Mouse (Mus musculus) left cerebral cortex, adult 18-20 months (tissue): ENCODE results near the gene Zfp865. TPM values are rescaled to one million over a fixed set of nuclear protein-coding genes. Genes with fewer than 3 reads are reported as not detected.

ENCODE experiments used
- DNase-seq, 2 experiments: peaks; one replicate each; pipeline ENCODE4 v3.0.0; 2021 to 2022; ENCODE audit warnings: low spot score in 2 of 2, mixed read lengths in 1 of 2
- total RNA-seq, 2 experiments: library from RNA; stranded (reverse); gene quantifications; 2 replicates each; pipeline ENCODE4 v1.2.3; 2021

Zfp865 gene
- total RNA-seq, 2 experiments from 2014 or later, result 34.9 to 35.5 TPM

- peak; percentile 98 for DNase-seq
These were observed 60.0 kb downstream of the Zfp865 start, which contains the start of gene Epn1 for GRCm38 (mm10) chr7:5080010-5080751. Gene Epn1 (plus strand): TSS chr7:5080235.

DNA sequence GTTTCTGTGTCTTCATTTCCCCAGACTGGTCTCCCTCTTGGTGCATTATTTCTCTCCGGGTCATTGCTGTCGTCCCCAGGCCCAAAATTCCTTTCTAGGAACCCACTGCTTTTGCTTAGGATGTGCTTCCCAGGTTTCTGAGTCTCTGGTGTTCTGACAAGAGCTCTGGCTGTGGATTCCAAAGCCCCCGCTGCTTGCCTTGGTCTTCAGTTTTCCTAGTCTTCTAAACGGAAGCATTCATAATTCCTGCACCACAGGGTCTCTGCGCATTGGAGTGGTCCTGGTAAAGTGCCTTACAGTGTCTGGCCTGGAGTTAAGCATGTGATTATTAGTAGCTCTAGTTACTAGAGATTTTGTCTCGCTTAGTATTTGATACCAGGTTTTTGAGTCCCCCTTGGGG lies 60.6 kb downstream of the Zfp865 start:
- DNase-seq, result no peak

DNA sequence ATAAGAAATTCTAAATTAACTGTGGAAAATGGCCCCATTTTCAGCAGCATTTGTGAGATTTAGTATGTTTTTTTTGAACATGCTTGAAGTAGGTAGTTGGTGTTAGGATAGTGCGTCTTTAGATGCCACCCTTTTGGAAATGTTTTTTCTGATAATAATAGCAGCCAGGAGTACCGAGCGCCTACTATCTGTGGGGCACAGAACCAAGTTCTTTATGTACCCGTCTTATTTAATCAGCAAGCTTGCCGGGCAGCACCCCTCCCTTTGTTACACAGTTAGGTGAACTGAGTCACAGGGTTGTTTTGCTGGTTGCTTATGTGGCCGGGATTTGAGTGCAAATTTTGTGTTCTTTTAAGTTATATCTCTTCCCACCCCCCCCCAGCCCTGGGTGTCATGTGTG lies 61.1 kb downstream of the Zfp865 start:
- DNase-seq, result no peak

DNA sequence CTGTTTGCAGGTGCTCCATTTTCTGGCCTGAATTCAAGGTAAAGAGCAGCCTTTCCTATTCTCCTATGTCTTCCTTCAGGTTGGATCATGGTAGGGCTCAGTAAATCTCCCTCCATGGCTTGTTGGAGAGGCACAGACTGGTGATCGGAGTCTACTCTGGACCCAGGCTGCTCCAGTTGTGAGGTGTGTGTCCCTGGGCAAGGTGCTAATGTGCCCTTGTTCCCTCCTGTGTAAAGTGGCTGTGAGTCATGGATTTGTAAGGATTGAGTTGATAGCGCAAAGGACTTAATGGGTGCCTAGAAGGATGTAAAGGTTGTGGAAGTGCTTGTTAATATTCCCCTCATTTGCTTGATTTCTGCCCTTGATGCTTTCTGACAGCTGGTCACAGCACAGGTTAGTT lies 61.8 kb downstream of the Zfp865 start:
- DNase-seq, result no peak

DNA sequence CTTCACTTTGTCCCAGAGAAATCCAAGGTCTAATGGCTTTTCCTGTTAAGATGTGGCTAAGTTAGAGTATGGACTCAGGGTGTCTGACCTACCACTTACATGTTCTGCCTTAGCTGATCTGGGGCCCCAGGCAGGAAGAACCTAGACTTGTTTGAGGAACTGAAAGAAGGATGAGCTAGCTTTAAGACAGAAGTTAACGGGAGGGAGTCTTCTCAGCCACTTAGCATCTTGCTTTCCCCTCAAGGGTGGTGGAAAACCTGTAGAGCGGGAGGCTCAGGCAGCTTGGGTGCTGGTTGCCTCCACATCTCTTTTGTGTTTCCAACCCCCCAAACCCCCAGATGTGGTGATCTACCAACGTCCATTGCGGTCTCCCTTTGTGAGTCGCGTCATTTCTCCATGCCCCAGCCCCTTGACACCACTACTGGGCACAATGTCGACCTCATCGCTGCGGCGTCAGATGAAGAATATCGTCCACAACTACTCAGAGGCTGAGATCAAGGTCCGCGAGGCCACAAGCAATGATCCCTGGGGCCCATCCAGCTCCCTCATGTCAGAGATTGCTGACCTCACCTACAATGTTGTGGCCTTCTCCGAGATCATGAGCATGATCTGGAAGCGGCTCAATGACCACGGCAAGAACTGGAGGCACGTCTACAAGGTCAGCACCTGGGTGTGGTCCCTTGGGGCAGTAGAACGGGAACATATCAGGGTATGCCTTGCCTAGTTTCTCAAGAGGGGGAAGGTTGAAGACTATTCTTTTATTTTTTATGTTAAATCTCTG lies 63.3 kb downstream of the Zfp865 start:
- no peak for DNase-seq

- no peak for DNase-seq
These were observed 65.3 kb downstream of the Zfp865 start for GRCm38 (mm10) chr7:5085512-5085911.

Other genes with a start within 250 kb of the Zfp865 start
- not detected for gene Fam71e2, start 249.1 kb upstream of the Zfp865 start, total RNA-seq
- under 1 TPM; 0.28 to 0.30 TPM for gene Il11, start 237.5 kb upstream of the Zfp865 start, total RNA-seq
- not detected for gene Tmem190, start 237.4 kb upstream of the Zfp865 start, total RNA-seq
- gene Tmem238, start 230.7 kb upstream of the Zfp865 start, total RNA-seq, result 1 to 10 TPM; 2.0 to 3.1 TPM
- gene Rpl28, start 227.5 kb upstream of the Zfp865 start, total RNA-seq, result 100 to 1,000 TPM; 439 to 453 TPM
- gene Ube2s, start 207.8 kb upstream of the Zfp865 start, total RNA-seq, result 100 to 1,000 TPM; 101 to 108 TPM
- 100 to 1,000 TPM; 102 to 115 TPM for gene Shisa7, start 175.7 kb upstream of the Zfp865 start, total RNA-seq
- 1 to 10 TPM; 4.5 to 5.9 TPM for gene Isoc2b, start 150.1 kb upstream of the Zfp865 start, total RNA-seq
- 10 to 100 TPM; 14.2 to 14.8 TPM for gene Isoc2a, start 143.2 kb upstream of the Zfp865 start, total RNA-seq
- gene Gm36210, start 113.9 kb upstream of the Zfp865 start, total RNA-seq, result under 1 TPM in 1 of 2 experiments, not detected in 1; 0.46 TPM
- gene Zfp628, start 105.2 kb upstream of the Zfp865 start, total RNA-seq, result 10 to 100 TPM; 14.7 to 15.9 TPM
- 100 to 1,000 TPM; 104 TPM for gene Nat14, start 98.3 kb upstream of the Zfp865 start, total RNA-seq
- 1 to 10 TPM; 2.6 to 3.3 TPM for gene Ssc5d, start 94.6 kb upstream of the Zfp865 start, total RNA-seq
- gene Sbk2, start 56.0 kb upstream of the Zfp865 start, total RNA-seq, result under 1 TPM; 0.26 to 0.45 TPM
- gene Sbk3, start 49.2 kb upstream of the Zfp865 start, total RNA-seq, result under 1 TPM; 0.58 to 0.91 TPM
- 10 to 100 TPM; 25.1 to 27.8 TPM for gene Zfp579, start 24.2 kb upstream of the Zfp865 start, total RNA-seq
- gene Zfp524, start 6.0 kb upstream of the Zfp865 start, total RNA-seq, result 1 to 10 TPM; 7.4 to 7.8 TPM
- 10 to 100 TPM; 23.3 to 25.7 TPM for gene Fiz1, start 5.7 kb upstream of the Zfp865 start, total RNA-seq
- not detected for gene Gm44973, start 4.9 kb upstream of the Zfp865 start, total RNA-seq
- gene Ccdc106, start 177 bp downstream of the Zfp865 start, total RNA-seq, result 10 to 100 TPM; 57.3 to 59.7 TPM
- not detected for gene 4632433K11Rik, start 13.7 kb downstream of the Zfp865 start, total RNA-seq
- 1 to 10 TPM; 4.4 to 4.8 TPM for gene Zfp784, start 18.1 kb downstream of the Zfp865 start, total RNA-seq
- 10 to 100 TPM; 27.8 to 31.0 TPM for gene Zfp580, start 31.2 kb downstream of the Zfp865 start, total RNA-seq
- gene U2af2, start 41.8 kb downstream of the Zfp865 start, total RNA-seq, result 100 to 1,000 TPM; 176 to 181 TPM
- gene Epn1, start 59.9 kb downstream of the Zfp865 start, total RNA-seq, result 100 to 1,000 TPM; 482 to 504 TPM
- gene Rfpl4, start 96.6 kb downstream of the Zfp865 start, total RNA-seq, result not detected
- gene Rasl2-9, start 105.6 kb downstream of the Zfp865 start, total RNA-seq, result under 1 TPM; 0.49 to 0.68 TPM
- not detected for gene Vmn1r55, start 129.3 kb downstream of the Zfp865 start, total RNA-seq
- gene Vmn1r56, start 176.4 kb downstream of the Zfp865 start, total RNA-seq, result not detected
- not detected for gene Vmn1r57, start 198.1 kb downstream of the Zfp865 start, total RNA-seq